Mouse (Mus musculus): ENCODE measurements around the gene Defb10. TPM values are rescaled to one million over a fixed set of nuclear protein-coding genes. Genes with fewer than 3 reads are reported as not detected.
"Not testable (repeated sequence)": the region's sequence is repeated elsewhere in the genome, so short reads cannot be mapped to it uniquely, and the experiment has no call there.

The Defb10 gene
- total RNA-seq (2021), result not detected
- long read RNA-seq, experiment 1, result 0 reads
- long read RNA-seq, experiment 2, result 0 reads

DNA sequence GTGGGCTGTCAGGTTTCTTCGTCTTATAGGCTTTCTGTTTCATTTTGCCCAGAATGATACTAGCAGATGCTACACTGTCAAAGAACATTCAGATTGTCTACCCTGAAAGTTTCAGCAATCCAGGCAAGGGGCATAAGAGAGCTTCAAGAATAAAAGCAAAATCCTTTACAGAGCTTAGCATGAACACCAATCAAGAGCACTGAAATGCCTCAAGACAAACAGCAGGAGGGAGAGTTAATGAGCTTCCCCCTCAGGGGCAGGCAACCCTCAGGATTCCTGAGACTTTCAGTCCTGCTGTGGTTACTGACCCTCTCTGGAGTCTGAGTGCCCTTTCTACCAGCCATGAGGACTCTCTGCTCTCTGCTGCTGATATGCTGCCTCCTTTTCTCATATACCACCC, at the start of gene Defb10:
TSS of gene Defb10 (plus strand) at position 316 of the 400 bp plus-strand sequence.
- not testable (repeated sequence) for DNase-seq (ENCODE audit: low spot score in 2 of 2)

DNA sequence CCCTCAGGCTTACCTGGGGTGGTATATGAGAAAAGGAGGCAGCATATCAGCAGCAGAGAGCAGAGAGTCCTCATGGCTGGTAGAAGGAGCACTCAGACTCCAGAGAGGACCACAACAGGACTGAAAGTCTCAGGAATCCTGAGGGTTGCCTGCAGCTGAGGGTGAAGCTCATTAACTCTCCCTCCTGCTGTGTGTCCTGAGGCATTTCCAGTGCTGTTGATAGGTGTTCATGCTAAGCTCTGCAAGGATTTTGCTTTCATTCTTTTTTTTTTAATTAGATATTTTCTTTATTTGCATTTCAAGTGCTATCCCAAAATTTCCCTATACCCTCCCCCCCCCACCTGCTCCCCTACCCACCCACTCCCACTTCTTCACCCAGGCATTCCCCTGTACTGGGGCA, 26.6 kb downstream of the Defb10 start, which contains the start of gene Defb9:
TSS of gene Defb9 (minus strand) at position 101 of the 400 bp plus-strand sequence.
- DNase-seq (ENCODE audit: low spot score in 2 of 2), result not testable (repeated sequence)

DNA sequence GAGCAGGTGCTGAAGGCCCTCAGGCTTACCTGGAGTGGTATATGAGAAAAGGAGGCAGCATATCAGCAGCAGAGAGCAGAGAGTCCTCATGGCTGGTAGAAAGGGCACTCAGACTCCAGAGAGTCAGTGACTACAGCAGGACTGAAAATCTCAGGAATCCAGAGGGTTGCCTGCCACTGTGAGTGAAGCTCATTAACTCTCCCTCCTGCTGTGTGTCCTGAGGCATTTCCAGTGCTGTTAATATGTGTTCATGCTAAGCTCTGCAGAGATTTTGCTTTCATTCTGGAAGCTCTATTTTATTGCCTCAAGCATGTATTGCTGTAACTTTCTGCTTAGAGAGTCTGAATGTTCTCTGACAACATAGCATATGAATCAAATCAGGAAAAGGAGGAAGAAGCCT, 47.6 kb downstream of the Defb10 start, which contains the start of gene Defb11:
TSS of gene Defb11 (minus strand) at position 123 of the 400 bp plus-strand sequence.
- DNase-seq (ENCODE audit: low spot score in 2 of 2), result not testable (repeated sequence)

Other genes with a start within 250 kb of the Defb10 start
- not detected for gene Defa26, start 240.7 kb upstream of the Defb10 start, total RNA-seq (2021)
- gene Defa17, start 203.1 kb upstream of the Defb10 start, total RNA-seq (2021), result not detected
- gene Defa34, start 193.1 kb upstream of the Defb10 start, total RNA-seq (2021), result not detected
- gene AY761184, start 155.3 kb upstream of the Defb10 start, total RNA-seq (2021), result not detected
- not detected for gene Defa24, start 124.4 kb upstream of the Defb10 start, total RNA-seq (2021)
- gene Defb50, start 35.4 kb upstream of the Defb10 start, total RNA-seq (2021), result not detected
- gene Defb2, start 19.0 kb upstream of the Defb10 start, total RNA-seq (2021), result not detected
- not detected for gene Defb9, start 26.5 kb downstream of the Defb10 start, total RNA-seq (2021)
- not detected for gene Defb11, start 47.5 kb downstream of the Defb10 start, total RNA-seq (2021)
- gene Defb15, start 73.8 kb downstream of the Defb10 start, total RNA-seq (2021), result not detected
- gene Defb35, start 79.5 kb downstream of the Defb10 start, total RNA-seq (2021), result not detected
- not detected for gene Defb13, start 87.9 kb downstream of the Defb10 start, total RNA-seq (2021)
- gene Fam90a1a, start 99.8 kb downstream of the Defb10 start, total RNA-seq (2021), result not detected
- not detected for gene Ccdc70, start 110.9 kb downstream of the Defb10 start, total RNA-seq (2021)
- 1 to 10 TPM in 1 of 2 experiments, under 1 TPM in 1; 0.83 to 1.2 TPM for gene Atp7b, start 201.4 kb downstream of the Defb10 start, total RNA-seq (2021)
- gene Alg11, start 201.8 kb downstream of the Defb10 start, total RNA-seq (2021), result 10 to 100 TPM; 32.7 to 46.0 TPM

Data from adrenal gland, adult 18-20 months (tissue).